Mouse (Mus musculus) ES-E14 (cell line): ENCODE measurements around the gene Olfr291. TPM values are rescaled to one million over a fixed set of nuclear protein-coding genes. Genes with fewer than 3 reads are reported as not detected.

Experiments used
- DNase-seq: peaks from one replicate; pipeline ENCODE4 v3.0.0-alpha.2; 2013; ENCODE audit warnings: low read depth, low spot score
- H3K27ac ChIP-seq: 2 replicates; pipeline ENCODE4 v1.5.1; 2012; ENCODE audit warnings: low read depth, mild to moderate bottlenecking, low read length, moderate library complexity, mixed read lengths; ENCODE audit not compliant: poor library complexity, insufficient read depth, severe bottlenecking
- H3K36me3 ChIP-seq: 2 replicates; pipeline ENCODE4 v1.6.1; 2012; ENCODE audit warnings: mild to moderate bottlenecking, low read length, moderate library complexity, mixed read lengths; ENCODE audit not compliant: control insufficient read depth, poor library complexity, insufficient read depth, severe bottlenecking
- H3K4me1 ChIP-seq, 2 experiments: fragments of 150-350 bp in 1 of 2; sonication (generic) in 1 of 2; 2 replicates each; pipeline ENCODE4 v1.6.1; 2012; ENCODE audit warnings: low read length in 2 of 2, mild to moderate bottlenecking in 1 of 2, mixed read lengths in 1 of 2; ENCODE audit not compliant: control insufficient read depth in 2 of 2, insufficient read depth in 2 of 2, poor library complexity in 1 of 2
- H3K4me3 ChIP-seq, 2 experiments: fragments of 150-350 bp in 1 of 2; sonication (generic) in 1 of 2; 2 replicates each; pipeline ENCODE4 v1.5.1; 2012; ENCODE audit warnings: low read length in 2 of 2, low read depth in 1 of 2, mild to moderate bottlenecking in 1 of 2, mixed read lengths in 1 of 2; ENCODE audit not compliant: insufficient read depth in 1 of 2, poor library complexity in 1 of 2, severe bottlenecking in 1 of 2
- H3K9ac ChIP-seq: 2 replicates; pipeline ENCODE4 v1.6.1; 2012; ENCODE audit warnings: low read depth, mild to moderate bottlenecking, low read length, mixed read lengths; ENCODE audit not compliant: poor library complexity, insufficient read depth, severe bottlenecking
- H3K9me3 ChIP-seq: fragments of 150-350 bp; sonication (generic); 2 replicates; pipeline ENCODE4 v1.6.1; 2012; ENCODE audit warnings: low read depth, mild to moderate bottlenecking, low read length; ENCODE audit not compliant: control insufficient read depth, insufficient read depth
- CHD2 ChIP-seq: IDR thresholded peaks from 2 replicates; pipeline ENCODE4 v1.6.1; 2014; ENCODE audit warnings: mild to moderate bottlenecking, low read depth, low read length, inconsistent platforms
- HCFC1 ChIP-seq: IDR thresholded peaks from 2 replicates; pipeline ENCODE4 v1.6.1; 2012; ENCODE audit warnings: low read length, inconsistent platforms, borderline replicate concordance; ENCODE audit not compliant: insufficient read depth
- MAFK ChIP-seq: IDR thresholded peaks from 2 replicates; pipeline ENCODE4 v1.6.1; 2014; ENCODE audit warnings: mild to moderate bottlenecking, low read depth, low read length, inconsistent platforms; ENCODE audit not compliant: insufficient read depth
- ZC3H11A ChIP-seq: IDR thresholded peaks from 2 replicates; pipeline ENCODE4 v1.6.1; 2012; ENCODE audit warnings: low read depth, mild to moderate bottlenecking, inconsistent platforms, low read length, borderline replicate concordance
- ZNF384 ChIP-seq: IDR thresholded peaks from 2 replicates; pipeline ENCODE4 v1.6.1; 2012; ENCODE audit warnings: low read depth, low read length, inconsistent platforms
- in situ Hi-C, 2 experiments: fragments of 600-800 bp; cut with MboI; formaldehyde crosslinking; loops; one replicate each; pipeline ENCODE4 v1.15.1; 2025; ENCODE audit warnings: low sequenced_read_pairs in 2 of 2, inconsistent platforms in 1 of 2; ENCODE audit not compliant: unreplicated experiment in 2 of 2
- total RNA-seq: library from RNA; depleted of rRNA; stranded (reverse); fragments of 300-350 nt; gene quantifications from 2 replicates; pipeline ENCODE4 v1.2.3, GENCODE M21; 2012; rRNA removed

The Olfr291 gene
- total RNA-seq: not detected in 2 replicates

DNA sequence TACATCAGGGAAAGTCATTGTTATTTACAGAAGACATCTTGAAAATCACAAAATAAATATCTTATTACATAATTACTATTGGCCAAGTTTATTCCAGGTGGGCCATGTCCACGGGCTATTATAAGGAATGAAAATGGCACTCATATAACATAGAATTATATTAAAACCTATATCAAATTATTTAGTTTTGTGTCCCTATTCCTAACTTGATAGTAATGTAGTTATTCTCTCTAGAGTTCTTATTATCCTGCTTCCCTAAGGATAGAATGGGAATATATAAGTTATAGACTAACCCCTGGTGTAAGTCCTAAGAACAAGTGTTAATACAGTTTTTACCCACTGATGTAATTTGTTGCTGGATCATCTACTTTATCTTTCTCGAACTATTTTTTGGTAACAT, at the start of gene Olfr291:
Gene Olfr291, plus strand, starts transcription at position 301 of the 400 bp plus-strand sequence.
- TF ChIP-seq ZC3H11A (no peak), MAFK (no peak), CHD2 (no peak), HCFC1 (no peak), ZNF384 (no peak)
- Histone ChIP-seq H3K36me3 (no peaks in the 10 kb centered on the region), H3K9ac (no peak within 1 kb of the TSS), H3K4me3 (no peak within 1 kb of the TSS), H3K4me1 (no peaks in the 10 kb centered on the region), H3K27ac (no peak within 1 kb of the TSS), H3K9me3 (no peaks in the 10 kb centered on the region)
- in situ Hi-C loops: no loop called here
- DNase-seq: no peak

DNA sequence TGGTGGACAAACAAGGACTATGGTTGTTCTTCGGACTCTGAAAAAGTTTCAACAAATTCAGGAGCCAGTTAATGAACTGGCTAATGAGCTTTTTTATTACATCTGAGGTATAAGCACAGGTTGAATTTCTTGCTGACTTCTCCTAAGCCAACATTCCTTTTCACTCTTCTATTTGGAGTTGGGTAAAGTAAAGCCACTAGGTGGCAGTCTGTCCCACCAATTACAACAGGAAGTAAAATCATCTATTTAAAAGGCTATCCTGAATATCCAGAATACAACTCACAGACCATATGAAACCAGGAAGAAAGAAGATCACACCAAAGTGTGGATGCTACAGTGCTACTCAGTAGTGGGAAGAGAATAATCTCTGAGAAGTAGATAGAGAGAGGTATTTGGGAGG, 48.1 kb upstream of the Olfr291 start:
- peak; percentile 25 for DNase-seq
- TF ChIP-seq CHD2: no peak
- no peak for TF ChIP-seq MAFK
- TF ChIP-seq ZNF384: no peak
- no peak for TF ChIP-seq ZC3H11A
- no peak for TF ChIP-seq HCFC1

DNA sequence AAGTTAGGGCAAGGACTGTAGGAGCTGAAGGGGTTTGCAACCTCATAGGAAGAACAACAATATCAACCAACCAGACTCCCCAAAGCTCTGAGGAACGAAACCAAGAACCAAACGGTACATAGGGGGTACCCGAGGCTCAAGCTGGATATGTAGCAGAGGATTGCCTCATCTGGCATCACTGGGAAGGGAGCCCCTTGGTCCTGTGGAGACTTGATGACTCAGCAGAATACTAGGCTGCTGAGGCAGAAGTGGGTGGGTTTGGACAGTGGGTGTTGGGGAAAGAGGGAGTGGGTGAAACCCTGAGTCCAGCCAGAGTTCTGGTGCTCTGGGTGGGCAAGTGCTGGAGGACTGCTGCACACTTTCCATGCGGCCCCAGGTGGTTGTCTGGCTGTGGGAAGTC, 47.2 kb upstream of the Olfr291 start:
- TF ChIP-seq HCFC1: no peak
- no peak for TF ChIP-seq ZC3H11A
- TF ChIP-seq MAFK: peak; percentile 72
- no peak for TF ChIP-seq ZNF384
- no peak for TF ChIP-seq CHD2
- Histone ChIP-seq H3K27ac (no peak overlapping the region), H3K36me3 (no peaks in the 10 kb centered on the region), H3K9ac (no peak overlapping the region), H3K9me3 (no peaks in the 10 kb centered on the region), H3K4me1 (no peaks in the 10 kb centered on the region), H3K4me3 (no peak overlapping the region)
- in situ Hi-C loops: no loop called here
- no peak for DNase-seq

More for the DNA sequence above, 48.1 kb upstream of the Olfr291 start:
- in situ Hi-C loops: no loop called here
- no peak overlapping the region for H3K27ac ChIP-seq
- no peak overlapping the region for H3K4me3 ChIP-seq
- H3K9ac ChIP-seq: no peak overlapping the region
- H3K9me3 ChIP-seq: no peaks in the 10 kb centered on the region
- no peaks in the 10 kb centered on the region for H3K4me1 ChIP-seq
- no peaks in the 10 kb centered on the region for H3K36me3 ChIP-seq

DNA sequence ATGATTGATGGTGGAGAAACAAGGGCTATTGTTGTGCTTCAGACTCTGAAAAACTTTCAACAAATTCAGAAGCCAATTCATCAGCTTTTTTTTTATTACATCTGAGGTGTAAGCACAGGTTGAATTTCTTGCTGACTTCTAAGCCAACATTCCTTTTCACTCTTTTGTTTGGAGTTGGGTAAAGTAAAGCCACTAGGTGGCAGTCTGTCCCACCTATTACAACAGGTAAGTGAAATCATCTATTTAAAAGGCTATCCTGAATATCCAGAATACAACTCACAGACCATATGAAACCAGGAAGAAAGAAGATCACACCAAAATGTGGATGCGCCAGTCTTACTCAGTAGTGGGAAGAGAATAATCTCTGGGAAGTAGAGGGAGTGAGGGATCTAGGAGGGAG, 31.2 kb downstream of the Olfr291 start:
- Histone ChIP-seq H3K36me3 (no peaks in the 10 kb centered on the region), H3K27ac (no peak overlapping the region), H3K4me1 (no peaks in the 10 kb centered on the region), H3K9ac (no peak overlapping the region), H3K9me3 (no peaks in the 10 kb centered on the region), H3K4me3 (no peak overlapping the region)
- DNase-seq: peak; percentile 37
- TF ChIP-seq ZC3H11A (peak; percentile 55; the same call in 1 of the 2 replicates), CHD2 (no peak)
- in situ Hi-C loops: no loop called here

Other genes starting within 250 kb of the Olfr291 start
- gene Fah, start 246.8 kb upstream of the Olfr291 start, total RNA-seq: 9.2 and 10.3 TPM in 2 replicates
- 43.1 and 47.9 TPM in 2 replicates for gene Zfand6, start 163.6 kb upstream of the Olfr291 start, total RNA-seq
- not detected in 2 replicates for gene Vmn2r65, start 110.6 kb downstream of the Olfr291 start, total RNA-seq
- gene Vmn2r66, start 158.7 kb downstream of the Olfr291 start, total RNA-seq: not detected in 2 replicates